Mouse (Mus musculus) CH12.LX (cell line): Measurements from ENCODE around the gene Pik3c2b. TPM values are rescaled to one million over a fixed set of nuclear protein-coding genes. Genes with fewer than 3 reads are reported as not detected.

Experiments
- DNase-seq: peaks from one replicate; pipeline ENCODE4 v3.0.0-alpha.2; 2013; ENCODE audit errors: extremely low read depth
- H3K27ac ChIP-seq: 2 replicates; pipeline ENCODE4 v1.5.1; 2012; ENCODE audit warnings: low read depth, mild to moderate bottlenecking, control low read depth, moderate library complexity; ENCODE audit not compliant: insufficient read depth
- H3K27me3 ChIP-seq: replicated peaks from 2 replicates; pipeline ENCODE3; 2012; ENCODE audit warnings: inconsistent platforms
- H3K36me3 ChIP-seq, 2 experiments: replicated peaks in 1 of 2; 2 replicates each; pipeline versions ENCODE3 to v1.6.1; 2012; ENCODE audit warnings: inconsistent platforms in 1 of 2, low read length in 1 of 2, mild to moderate bottlenecking in 1 of 2, mixed read lengths in 1 of 2, moderate library complexity in 1 of 2; ENCODE audit not compliant: control insufficient read depth in 1 of 2, insufficient read depth in 1 of 2
- H3K4me1 ChIP-seq, 2 experiments: 2 replicates each; pipeline ENCODE4 v1.6.1; 2012; ENCODE audit warnings: inconsistent platforms in 1 of 2, moderate library complexity in 1 of 2; ENCODE audit not compliant: insufficient read depth in 2 of 2, control insufficient read depth in 1 of 2
- H3K4me2 ChIP-seq: 2 replicates; pipeline ENCODE4 v1.6.1; 2012; ENCODE audit warnings: low read depth, mild to moderate bottlenecking, control low read depth; ENCODE audit not compliant: poor library complexity, insufficient read depth, severe bottlenecking
- H3K4me3 ChIP-seq, 3 experiments: fragments of 150-350 bp in 1 of 3; sonication (generic) in 1 of 3; replicated peaks in 1 of 3; 2 replicates each; pipeline versions ENCODE3 to v1.5.1; 2011 to 2012; ENCODE audit warnings: low read depth in 2 of 3, low read length in 2 of 3, mild to moderate bottlenecking in 2 of 3, moderate library complexity in 2 of 3, control low read depth in 1 of 3, improper control_type of control experiment in 1 of 3, inconsistent platforms in 1 of 3, mixed read lengths in 1 of 3; ENCODE audit not compliant: poor library complexity in 1 of 3
- H3K79me2 ChIP-seq: replicated peaks from 2 replicates; pipeline ENCODE4 v1.6.1; 2012; ENCODE audit warnings: mild to moderate bottlenecking, moderate library complexity; ENCODE audit not compliant: control insufficient read depth, poor library complexity, insufficient read depth, severe bottlenecking; ENCODE audit errors: extremely low read depth
- H3K9ac ChIP-seq: 2 replicates; pipeline ENCODE4 v1.6.1; 2012; ENCODE audit warnings: low read depth, mild to moderate bottlenecking, control low read depth, moderate library complexity; ENCODE audit not compliant: insufficient read depth
- H3K9me3 ChIP-seq: replicated peaks from 2 replicates; pipeline ENCODE3; 2012; ENCODE audit warnings: low read length, inconsistent platforms, mixed read lengths
- CHD1 ChIP-seq: IDR thresholded peaks from 2 replicates; pipeline ENCODE4 v1.6.1; 2012; ENCODE audit warnings: low read depth, low read length, improper control_type of control experiment, inconsistent platforms
- CHD2 ChIP-seq: IDR thresholded peaks from 2 replicates; pipeline ENCODE4 v1.6.1; 2011; ENCODE audit warnings: low read length, improper control_type of control experiment
- E2F4 ChIP-seq: IDR thresholded peaks from 2 replicates; pipeline ENCODE4 v1.6.1; 2011; ENCODE audit warnings: low read depth, low read length, improper control_type of control experiment; ENCODE audit not compliant: insufficient replicate concordance
- EP300 ChIP-seq: IDR thresholded peaks from 2 replicates; pipeline ENCODE4 v1.6.1; 2011; ENCODE audit warnings: low read length, improper control_type of control experiment
- KAT2A ChIP-seq: IDR thresholded peaks from 2 replicates; pipeline ENCODE4 v1.6.1; 2012; ENCODE audit warnings: low read length, improper control_type of control experiment, inconsistent platforms; ENCODE audit not compliant: insufficient replicate concordance
- MAFK ChIP-seq: IDR thresholded peaks from 2 replicates; pipeline ENCODE4 v1.6.1; 2011; ENCODE audit warnings: low read length, improper control_type of control experiment; ENCODE audit not compliant: insufficient replicate concordance
- MAZ ChIP-seq: IDR thresholded peaks from 2 replicates; pipeline ENCODE4 v1.6.1; 2012; ENCODE audit warnings: low read depth, mild to moderate bottlenecking, inconsistent platforms, low read length, improper control_type of control experiment, moderate library complexity
- MXI1 ChIP-seq: IDR thresholded peaks from 2 replicates; pipeline ENCODE4 v1.6.1; 2011; ENCODE audit warnings: mild to moderate bottlenecking, low read depth, low read length, improper control_type of control experiment
- NELFE ChIP-seq: IDR thresholded peaks from 2 replicates; pipeline ENCODE4 v1.6.1; 2011; ENCODE audit warnings: low read depth, low read length, improper control_type of control experiment
- POLR2A ChIP-seq: IDR thresholded peaks from 2 replicates; pipeline ENCODE4 v1.6.1; 2011; ENCODE audit warnings: low read depth, mild to moderate bottlenecking, improper control_type of control experiment, low read length
- TBP ChIP-seq: conservative IDR thresholded peaks from 2 replicates; pipeline ENCODE4 v1.6.1; 2011; ENCODE audit warnings: low read depth, low read length, improper control_type of control experiment
- TCF12 ChIP-seq: IDR thresholded peaks from 2 replicates; pipeline ENCODE4 v1.6.1; 2014; ENCODE audit warnings: low read depth, mild to moderate bottlenecking, inconsistent platforms, low read length, improper control_type of control experiment
- UBTF ChIP-seq: IDR thresholded peaks from 2 replicates; pipeline ENCODE4 v1.6.1; 2012; ENCODE audit warnings: low read depth, mild to moderate bottlenecking, inconsistent platforms, low read length, improper control_type of control experiment, moderate library complexity
- USF1 ChIP-seq: IDR thresholded peaks from 2 replicates; pipeline ENCODE4 v1.6.1; 2014; ENCODE audit warnings: low read depth, mild to moderate bottlenecking, inconsistent platforms, low read length, improper control_type of control experiment
- ZMIZ1 ChIP-seq: IDR thresholded peaks from 2 replicates; pipeline ENCODE4 v1.6.1; 2012; ENCODE audit warnings: low read depth, mild to moderate bottlenecking, inconsistent platforms, low read length, improper control_type of control experiment
- dilution Hi-C: fragments of 300-500 bp; cut with MboI; formaldehyde crosslinking; loops from 2 replicates; pipeline ENCODE4 v1.14.3; 2020; ENCODE audit warnings: low sequenced_read_pairs; ENCODE audit not compliant: extremely low pct_unique_long_range_greater_than_20kb, extremely low pct_ligation_motif_present
- in situ Hi-C: fragments of 300-500 bp; cut with MboI; formaldehyde crosslinking; loops from 3 replicates; pipeline ENCODE4 v1.14.3; 2019; ENCODE audit warnings: low sequenced_read_pairs, low pct_ligation_motif_present, low pct_unique_long_range_greater_than_20kb, mixed read lengths
- polyA plus RNA-seq: library from polyadenylated mRNA; unstranded; fragments of >175 nt; gene quantifications from 2 replicates; pipeline ENCODE4 v1.2.1, GENCODE M21; 2012; ENCODE audit warnings: low read depth; ENCODE audit not compliant: insufficient read length
- total RNA-seq, 2 experiments: library from RNA; depleted of rRNA; stranded (reverse); fragments of 300-350 nt in 1 of 2; fragments of >200 nt in 1 of 2; gene quantifications; 2 replicates each; pipeline ENCODE4 v1.2.3; 2012 to 2014

The Pik3c2b gene
- total and polyA plus RNA-seq, 3 experiments = 8.7 to 16.5 (median 12.0) TPM

- Histone ChIP-seq H3K4me3 (no peak overlapping the region), H3K27me3 (no peaks in the 10 kb centered on the region), H3K27ac (no peak overlapping the region), H3K36me3 (peaks cover 62 to 79% of the 10 kb centered on the region in 2 experiments), H3K9ac (no peak overlapping the region), H3K79me2 (no peaks in the 10 kb centered on the region), H3K4me1 (peaks cover 32 to 51% of the 10 kb centered on the region in 2 experiments), H3K4me2 (no peak overlapping the region), H3K9me3 (no peaks in the 10 kb centered on the region)
- TF ChIP-seq POLR2A (no peak), EP300 (no peak), MXI1 (no peak), TCF12 (no peak), KAT2A (no peak)
- in situ Hi-C loops = loop anchor here (5.0 kb wide), 1 partner anchor 36 kb away; no protein-coding TSS in a partner anchor
- dilution Hi-C loops = no loop called here
- no peak for DNase-seq
These were observed 42.7 kb downstream of the Pik3c2b start for GRCm38 (mm10) chr1:133088196-133088595.

- dilution Hi-C loops = no loop called here
- no peak overlapping the region for H3K4me3 ChIP-seq
- no peak for TF ChIP-seq CHD2
- no peak for TF ChIP-seq ZMIZ1
- TF ChIP-seq USF1 = no peak
- no peak for TF ChIP-seq MXI1
- TF ChIP-seq EP300 = no peak
- no peak for TF ChIP-seq CHD1
- TF ChIP-seq NELFE = no peak
- TF ChIP-seq MAFK = no peak
- TF ChIP-seq TBP = no peak
- no peak for TF ChIP-seq MAZ
- no peak for TF ChIP-seq UBTF
- TF ChIP-seq E2F4 = no peak
- no peaks in the 10 kb centered on the region for H3K79me2 ChIP-seq
- peaks cover 71 to 91% of the 10 kb centered on the region in 2 experiments for H3K36me3 ChIP-seq
- H3K9me3 ChIP-seq = no peaks in the 10 kb centered on the region
- in situ Hi-C loops = loop anchor here (5.0 kb wide), 1 partner anchor 37 kb away; no protein-coding TSS in a partner anchor
- no peak overlapping the region for H3K27ac ChIP-seq
- DNase-seq = no peak
- H3K4me2 ChIP-seq = no peak overlapping the region
- no peaks in the 10 kb centered on the region for H3K27me3 ChIP-seq
- H3K9ac ChIP-seq = no peak overlapping the region
- peaks cover 22 to 40% of the 10 kb centered on the region in 2 experiments for H3K4me1 ChIP-seq
These were observed 43.9 kb downstream of the Pik3c2b start for GRCm38 (mm10) chr1:133089415-133089814.
